ENCODE assay signal across 8 mouse cellular contexts in the genomic region with DNA sequence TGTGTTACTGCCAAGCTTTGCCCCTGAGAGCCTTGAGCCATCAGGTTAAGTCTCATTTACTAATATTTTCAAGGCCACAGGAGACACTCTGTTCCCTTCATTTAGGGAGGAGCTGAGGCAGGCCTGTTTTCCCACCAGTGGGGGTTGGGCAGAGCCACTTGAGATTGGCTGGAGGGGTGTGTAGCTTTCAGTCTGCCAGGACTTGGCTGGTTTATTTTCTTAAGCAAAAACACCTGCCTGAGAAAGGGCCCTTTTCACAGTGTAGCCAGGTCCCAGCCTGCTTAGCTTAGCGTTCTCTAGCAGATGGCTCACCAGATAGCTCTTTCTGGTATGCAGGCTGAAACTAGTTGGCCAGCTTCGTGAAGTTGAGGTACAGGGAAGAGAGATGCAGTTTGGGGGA. TPM values are rescaled to one million over a fixed set of nuclear protein-coding genes. Genes with fewer than 3 reads are reported as not detected.
DNase-seq lines count a peak whose midpoint lies in the region; ATAC-seq lines count a peak whose summit lies in the region.

No protein-coding gene starts in this region.

- H3K9me3 ChIP-seq in heart, embryonic 16.5 days (replicated peaks; ENCODE audit: control insufficient read depth, low read length): no peaks in the 10 kb centered on the region
- no peaks in the 10 kb centered on the region for H3K9me3 ChIP-seq in limb, embryonic 11.5 days (ENCODE audit: control insufficient read depth, low read length)
- H3K9me3 ChIP-seq in midbrain, embryonic 16.5 days (replicated peaks; ENCODE audit: control insufficient read depth, low read length, poor library complexity, severe bottlenecking): no peaks in the 10 kb centered on the region

- peak overlapping the region; percentile 88 for H3K27ac ChIP-seq in heart, embryonic 16.5 days (ENCODE audit: low read length)
- peak overlapping the region; percentile 60 for H3K27ac ChIP-seq in limb, embryonic 11.5 days (replicated peaks; ENCODE audit: low read depth, low read length)
- no peak overlapping the region for H3K27ac ChIP-seq in midbrain, embryonic 16.5 days (ENCODE audit: low read length)

- no peaks in the 10 kb centered on the region for H3K27me3 ChIP-seq in heart, embryonic 16.5 days (ENCODE audit: control insufficient read depth, insufficient read depth, low read length)
- H3K27me3 ChIP-seq in limb, embryonic 11.5 days (ENCODE audit: control insufficient read depth, insufficient read depth, low read length): peaks cover 2% of the 10 kb centered on the region; the same call in 1 of the 2 replicates
- peaks cover 14% of the 10 kb centered on the region for H3K27me3 ChIP-seq in midbrain, embryonic 16.5 days (ENCODE audit: control insufficient read depth, insufficient read depth, low read depth, low read length)

- H3K36me3 ChIP-seq in heart, embryonic 16.5 days (ENCODE audit: control insufficient read depth, insufficient read depth): peaks cover 10% of the 10 kb centered on the region
- no peaks in the 10 kb centered on the region for H3K36me3 ChIP-seq in limb, embryonic 11.5 days (ENCODE audit: control insufficient read depth, insufficient read depth, low read length)
- no peaks in the 10 kb centered on the region for H3K36me3 ChIP-seq in midbrain, embryonic 16.5 days (ENCODE audit: control insufficient read depth, insufficient read depth, low read length)

- peak; percentile 19; the same call in 1 of the 2 replicates for ATAC-seq in heart, embryonic 16.5 days (replicated peaks; ENCODE audit: extremely low read depth, insufficient read depth, low FRiP score)
- ATAC-seq in limb, embryonic 11.5 days (ENCODE audit: insufficient number of reproducible peaks, low FRiP score, low TSS enrichment, low read depth): peak; percentile 67
- ATAC-seq in midbrain, embryonic 16.5 days: no peak
- ATAC-seq in megakaryocyte progenitor cell, adult 5-6 weeks (replicated peaks; ENCODE audit: poor library complexity): no peak; the same call in 1 of the 2 replicates

- WGBS in heart, embryonic 16.5 days: 23% methylated on average over 2 of the region's 2 CpGs
- 17% methylated on average over 2 of the region's 2 CpGs for WGBS in limb, embryonic 11.5 days
- 66% methylated on average over 2 of the region's 2 CpGs for WGBS in midbrain, embryonic 16.5 days

- DNase-seq in R1 (ENCODE audit: low read depth, low spot score): peak; percentile 40
- peak; percentile 80 for DNase-seq in embryo, embryonic 11 days
- DNase-seq in limb, embryonic 11.5 days (ENCODE audit: low spot score): peak; percentile 83
- DNase-seq in testis, postnatal 10 days (ENCODE audit: low spot score): peak; percentile 92
- DNase-seq in right cerebral cortex, postnatal 4 days: no peak

- no peak overlapping the region for H3K4me3 ChIP-seq in heart, embryonic 16.5 days (ENCODE audit: low read length)
- H3K4me3 ChIP-seq in limb, embryonic 11.5 days (ENCODE audit: low read depth, low read length): no peak overlapping the region
- no peak overlapping the region for H3K4me3 ChIP-seq in midbrain, embryonic 16.5 days (ENCODE audit: low read depth, low read length)

- H3K4me1 ChIP-seq in heart, embryonic 16.5 days (ENCODE audit: control insufficient read depth, insufficient read depth, low read length): peaks cover 59% of the 10 kb centered on the region
- peaks cover 32% of the 10 kb centered on the region for H3K4me1 ChIP-seq in limb, embryonic 11.5 days (ENCODE audit: control insufficient read depth, insufficient read depth, low read length)
- peaks cover 11% of the 10 kb centered on the region; the same call in 1 of the 2 replicates for H3K4me1 ChIP-seq in midbrain, embryonic 16.5 days (ENCODE audit: control insufficient read depth, insufficient read depth, low read length)

- peak overlapping the region; percentile 57 for H3K9ac ChIP-seq in heart, embryonic 16.5 days (ENCODE audit: low read length)
- H3K9ac ChIP-seq in limb, embryonic 11.5 days (ENCODE audit: low read length): no peak overlapping the region
- H3K9ac ChIP-seq in midbrain, embryonic 16.5 days (ENCODE audit: low read depth, low read length): no peak overlapping the region

- H3K4me2 ChIP-seq in heart, embryonic 16.5 days (ENCODE audit: low read depth, low read length): peak overlapping the region; percentile 47
- no peak overlapping the region for H3K4me2 ChIP-seq in limb, embryonic 11.5 days (ENCODE audit: low read depth, severe bottlenecking)
- H3K4me2 ChIP-seq in midbrain, embryonic 16.5 days (ENCODE audit: low read length): no peak overlapping the region

RNA-seq across cellular contexts. Expression of a gene that starts 5.6 kb away (rescaled TPM):
- polyA plus RNA-seq in heart, embryonic 16.5 days (2015; fragmentation: Nextera tagmentation; extraction: Ambion mirVana): 622 and 705 TPM in 2 replicates
- polyA plus RNA-seq in limb, embryonic 11.5 days (2014; fragmentation: Nextera tagmentation; extraction: Ambion mirVana): 146 and 153 TPM in 2 replicates
- polyA plus RNA-seq in midbrain, embryonic 16.5 days (2015; fragmentation: Nextera tagmentation; extraction: Ambion mirVana): 95.3 and 96.4 TPM in 2 replicates
- 111 and 140 TPM in 2 replicates for total RNA-seq in megakaryocyte progenitor cell, adult 5-6 weeks (2015)
- 74.3 and 112 TPM in 2 replicates for total RNA-seq in megakaryocyte progenitor cell, adult 5-6 weeks (2017)

Comparison
In these comparisons a context has a peak if more than half of its experiments do, and no peak if none do; other contexts are left out.
1. ATAC-seq: peak in heart, embryonic 16.5 days (single experiment) and limb, embryonic 11.5 days (single experiment); none in midbrain, embryonic 16.5 days (single experiment) and megakaryocyte progenitor cell, adult 5-6 weeks (single experiment).